Mouse (Mus musculus) WW6 (cell line): Measurements from ENCODE around the gene Sebox.
"Not testable (repeated sequence)": the region's sequence is repeated elsewhere in the genome, so short reads cannot be mapped to it uniquely, and the experiment has no call there.

Experiments
- DNase-seq: peaks from one replicate; pipeline ENCODE4 v3.0.0-alpha.2; 2013; ENCODE audit warnings: low read depth, low spot score

Sebox gene

DNA sequence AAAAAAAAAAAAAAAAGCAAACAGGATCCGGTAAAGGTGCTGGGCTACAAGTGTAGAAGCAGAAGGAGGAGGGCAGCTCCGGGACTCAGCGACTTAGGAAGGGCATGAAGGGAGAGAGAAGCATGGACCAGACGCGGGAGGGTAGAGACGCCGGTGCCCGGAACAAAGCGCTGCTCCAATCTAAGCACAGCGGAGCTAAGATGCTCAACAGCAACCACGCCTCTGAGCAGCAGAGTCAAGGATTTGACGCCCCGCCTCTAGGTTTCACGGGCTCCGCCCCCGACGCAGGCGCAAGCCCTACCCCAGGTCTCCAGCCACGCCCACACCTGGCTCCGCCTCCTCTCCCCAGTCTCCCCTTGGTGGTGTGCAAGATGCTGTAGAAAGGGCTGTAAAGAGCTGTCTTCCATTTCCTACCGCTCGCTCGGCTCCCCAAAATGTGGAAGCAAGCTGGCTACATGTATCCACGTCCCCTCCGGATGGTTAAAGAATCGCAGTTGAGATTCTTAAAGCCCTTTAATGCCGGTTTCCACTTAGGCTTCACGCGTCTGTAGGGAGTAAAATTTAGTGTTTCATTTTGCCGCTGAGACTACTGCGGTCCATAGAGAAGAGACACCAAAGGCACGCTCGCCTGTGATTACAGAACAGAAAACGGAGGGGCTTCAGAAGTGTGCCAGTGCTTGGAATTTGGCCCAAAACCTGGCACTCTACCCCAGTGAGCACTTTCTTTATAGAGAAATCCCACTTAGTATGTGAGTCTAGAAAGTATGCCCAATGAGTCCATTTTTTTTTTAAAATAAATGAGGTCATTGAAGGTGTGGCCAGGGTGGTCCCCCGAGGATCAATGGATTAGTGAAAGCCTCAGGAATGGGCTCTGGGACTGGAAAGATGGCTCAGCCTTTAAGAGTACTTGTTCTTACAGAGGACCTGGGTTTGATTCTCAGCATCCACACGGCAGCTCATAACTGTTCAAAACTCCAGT lies 5.4 kb upstream of the Sebox start, which contains the start of gene Sarm1:
Sarm1 (minus strand) TSS at position 211 of the 979 bp plus-strand sequence.
- peak; percentile 95 for DNase-seq

DNA sequence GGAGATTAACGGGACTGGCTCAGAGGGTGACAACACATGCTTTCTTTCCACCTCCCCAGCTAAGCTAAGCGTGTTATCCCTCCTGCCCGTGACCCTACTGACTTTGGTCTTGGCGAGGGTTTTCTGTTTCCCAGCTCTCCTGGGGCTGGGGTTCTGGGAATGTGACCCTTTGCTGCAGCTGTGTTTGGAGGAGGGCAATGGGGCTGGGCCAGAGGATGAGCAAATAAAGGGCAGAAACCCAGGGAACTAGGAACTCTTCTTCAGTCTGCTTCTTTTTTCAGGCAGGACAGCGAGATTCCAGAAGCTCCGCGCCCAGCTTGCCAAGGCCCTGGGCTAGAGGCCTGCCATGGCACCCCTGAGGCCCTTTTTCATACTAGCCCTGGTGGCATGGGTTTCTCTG lies 4.2 kb upstream of the Sebox start, which contains the start of gene Vtn:
Vtn (plus strand) TSS at position 88 of the 400 bp plus-strand sequence.
- DNase-seq, result no peak

DNA sequence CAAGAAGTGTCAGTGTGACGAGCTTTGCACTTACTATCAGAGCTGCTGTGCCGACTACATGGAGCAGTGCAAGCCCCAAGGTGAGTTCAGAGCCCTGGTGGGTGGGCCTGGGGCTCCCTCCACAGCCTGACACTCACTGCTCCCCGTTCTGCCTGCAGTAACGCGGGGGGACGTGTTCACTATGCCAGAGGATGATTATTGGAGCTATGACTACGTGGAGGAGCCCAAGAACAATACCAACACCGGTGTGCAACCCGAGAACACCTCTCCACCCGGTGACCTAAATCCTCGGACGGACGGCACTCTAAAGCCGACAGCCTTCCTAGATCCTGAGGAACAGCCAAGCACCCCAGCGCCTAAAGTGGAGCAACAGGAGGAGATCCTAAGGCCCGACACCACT lies 3.7 kb upstream of the Sebox start:
- DNase-seq, result no peak

DNA sequence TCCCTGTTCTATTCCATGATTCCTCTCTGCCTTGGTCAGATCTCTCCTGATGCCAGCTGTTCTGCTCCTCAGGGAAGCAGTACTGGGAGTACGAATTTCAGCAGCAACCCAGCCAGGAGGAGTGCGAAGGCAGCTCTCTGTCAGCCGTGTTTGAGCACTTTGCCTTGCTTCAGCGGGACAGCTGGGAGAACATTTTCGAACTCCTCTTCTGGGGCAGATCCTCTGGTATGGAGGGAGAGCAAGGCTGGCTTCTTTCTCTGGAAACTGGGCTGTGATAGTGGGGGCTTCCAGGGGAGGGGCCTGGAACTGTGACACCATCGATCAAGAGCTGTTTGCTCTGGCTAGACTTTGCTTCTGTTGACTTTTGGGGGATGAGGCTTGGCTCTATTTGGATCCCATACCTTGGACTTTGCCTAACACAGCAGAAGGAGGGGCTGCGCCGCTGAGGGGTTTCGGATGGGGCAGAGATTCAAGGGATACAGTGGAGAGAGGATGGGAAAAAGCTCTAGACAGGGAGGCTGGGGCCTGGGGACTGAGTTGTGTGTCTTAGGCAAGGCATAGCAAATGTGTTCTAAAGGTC lies 2.5 kb upstream of the Sebox start:
- DNase-seq, result no peak

DNA sequence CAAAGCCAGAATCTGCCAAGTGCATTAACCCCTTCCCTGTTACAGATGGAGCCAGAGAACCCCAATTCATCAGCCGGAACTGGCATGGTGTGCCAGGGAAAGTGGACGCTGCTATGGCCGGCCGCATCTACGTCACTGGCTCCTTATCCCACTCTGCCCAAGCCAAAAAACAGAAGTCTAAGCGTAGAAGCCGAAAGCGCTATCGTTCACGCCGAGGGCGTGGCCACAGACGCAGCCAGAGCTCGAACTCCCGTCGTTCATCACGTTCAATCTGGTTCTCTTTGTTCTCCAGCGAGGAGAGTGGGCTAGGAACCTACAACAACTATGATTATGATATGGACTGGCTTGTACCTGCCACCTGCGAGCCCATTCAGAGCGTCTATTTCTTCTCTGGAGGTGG lies 1.7 kb upstream of the Sebox start:
- DNase-seq, result no peak

DNA sequence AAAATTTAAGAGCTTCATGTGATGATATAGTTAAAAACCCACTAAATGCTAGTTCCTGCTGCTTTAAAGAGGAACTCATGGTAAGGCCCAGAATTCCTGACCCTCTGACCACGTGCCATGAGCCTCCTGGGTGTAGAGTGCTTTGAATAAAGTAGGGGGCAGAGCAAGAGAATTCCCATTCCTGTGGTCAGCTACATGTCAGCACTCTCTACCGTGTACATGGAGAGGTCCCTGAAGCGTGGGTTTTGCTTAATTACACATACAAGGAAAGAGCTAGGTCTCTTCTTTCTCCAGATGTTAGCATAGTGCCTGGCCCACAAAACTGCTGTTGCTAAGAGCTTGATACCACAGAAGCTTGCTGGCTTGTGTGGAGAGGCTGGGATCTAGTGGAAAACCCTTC lies 2.2 kb downstream of the Sebox start:
- no peak for DNase-seq

DNA sequence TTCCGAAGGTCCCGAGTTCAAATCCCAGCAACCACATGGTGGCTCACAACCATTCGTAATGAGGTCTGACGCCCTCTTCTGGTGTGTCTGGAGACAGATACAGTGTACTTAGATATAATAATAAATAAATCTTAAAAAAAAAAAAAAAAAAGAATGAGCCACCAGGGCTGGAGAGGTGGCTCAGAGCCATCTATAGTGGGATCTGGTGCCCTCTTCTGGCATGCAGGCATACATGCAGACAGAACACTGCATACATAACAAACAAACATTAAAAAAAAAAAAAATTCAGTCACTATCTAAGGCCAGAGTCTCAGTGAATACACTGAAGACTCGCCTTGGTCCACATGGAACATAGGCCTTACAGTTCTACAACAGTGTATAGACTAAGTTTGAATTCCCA lies 5.9 kb downstream of the Sebox start:
- no peak for DNase-seq

DNA sequence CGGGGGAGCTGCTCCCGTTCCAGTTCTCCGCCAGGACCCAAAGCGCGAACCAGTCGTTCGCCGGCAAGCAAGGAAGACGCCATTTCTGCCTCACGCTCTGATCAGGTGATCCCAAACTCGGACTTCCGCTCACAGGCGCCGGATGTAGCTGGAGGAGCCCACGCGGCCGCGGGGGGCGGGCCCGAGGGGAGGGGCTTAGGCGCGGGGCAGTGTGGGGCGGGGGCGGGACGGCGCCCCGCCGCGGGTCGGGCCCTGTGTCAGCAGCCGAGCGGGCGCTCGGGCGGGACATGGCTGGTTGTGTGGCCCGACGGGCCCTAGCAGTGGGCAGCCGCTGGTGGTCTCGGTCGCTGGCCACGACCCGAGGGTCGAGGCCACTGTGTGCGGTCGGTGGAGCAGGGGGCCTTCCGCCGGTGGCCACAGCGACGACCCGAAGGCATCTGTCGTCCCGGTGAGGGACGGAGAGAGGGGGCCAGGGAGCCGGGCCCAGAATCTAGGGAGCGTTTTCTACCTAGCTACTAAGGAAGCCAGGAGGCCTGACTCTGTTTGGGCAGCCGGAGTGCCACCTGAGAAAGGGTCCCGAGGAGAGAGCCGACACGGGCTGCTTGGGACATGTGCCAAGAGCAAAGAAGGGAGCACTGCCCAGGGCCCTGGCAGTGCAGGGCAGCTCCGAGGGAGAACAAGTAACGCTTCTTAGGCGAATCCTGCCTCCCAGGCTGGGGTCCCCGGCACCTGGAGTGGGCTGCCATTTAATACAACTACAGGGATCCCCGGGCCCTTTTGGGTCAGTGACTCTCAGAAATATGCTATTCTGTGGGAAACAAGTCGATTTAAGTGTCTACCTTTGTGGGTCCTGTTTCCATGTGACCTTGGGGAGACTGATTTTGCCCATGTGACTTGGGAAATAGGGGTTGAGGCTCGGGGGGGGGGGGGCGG lies 9.0 kb downstream of the Sebox start, which contains the start of the genes Tmem199 and Poldip2:
Tmem199 (minus strand) TSS at position 148 of the 933 bp plus-strand sequence.
Poldip2 (plus strand) TSS at position 169 of the 933 bp plus-strand sequence.
- DNase-seq, result peak; percentile 85

DNA sequence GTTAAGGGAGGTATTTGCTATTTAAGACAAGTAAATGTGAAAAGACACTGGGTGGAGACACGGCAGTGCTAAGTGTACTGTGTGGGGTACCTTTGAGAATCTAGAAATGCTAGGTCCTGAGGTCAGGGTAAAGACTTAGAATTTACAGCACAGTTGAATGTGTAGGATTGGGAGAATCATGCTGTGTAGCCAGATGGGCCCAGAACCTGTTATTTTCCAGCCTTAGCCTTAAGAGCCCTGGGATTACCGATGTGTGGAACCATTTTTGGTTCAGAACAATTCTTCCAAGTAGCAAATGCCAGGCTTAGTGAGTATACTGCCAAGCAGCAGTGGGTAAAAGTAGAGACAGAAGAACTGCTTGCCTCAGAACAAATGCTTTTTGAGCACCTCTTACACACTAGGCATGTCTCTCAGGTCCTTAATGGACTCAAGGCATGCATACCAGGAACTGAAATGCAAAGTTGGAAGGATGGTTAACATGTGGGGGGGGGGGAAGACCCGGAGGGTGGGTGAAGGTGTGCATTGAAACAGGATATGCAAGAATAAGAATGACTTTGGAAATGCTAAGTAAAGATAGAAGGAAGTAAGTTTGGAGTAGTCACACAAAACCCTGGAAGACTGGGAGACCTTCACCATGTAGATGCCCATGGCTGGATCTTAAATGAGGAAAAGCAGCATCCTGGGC lies 10.0 kb downstream of the Sebox start:
- no peak for DNase-seq

DNA sequence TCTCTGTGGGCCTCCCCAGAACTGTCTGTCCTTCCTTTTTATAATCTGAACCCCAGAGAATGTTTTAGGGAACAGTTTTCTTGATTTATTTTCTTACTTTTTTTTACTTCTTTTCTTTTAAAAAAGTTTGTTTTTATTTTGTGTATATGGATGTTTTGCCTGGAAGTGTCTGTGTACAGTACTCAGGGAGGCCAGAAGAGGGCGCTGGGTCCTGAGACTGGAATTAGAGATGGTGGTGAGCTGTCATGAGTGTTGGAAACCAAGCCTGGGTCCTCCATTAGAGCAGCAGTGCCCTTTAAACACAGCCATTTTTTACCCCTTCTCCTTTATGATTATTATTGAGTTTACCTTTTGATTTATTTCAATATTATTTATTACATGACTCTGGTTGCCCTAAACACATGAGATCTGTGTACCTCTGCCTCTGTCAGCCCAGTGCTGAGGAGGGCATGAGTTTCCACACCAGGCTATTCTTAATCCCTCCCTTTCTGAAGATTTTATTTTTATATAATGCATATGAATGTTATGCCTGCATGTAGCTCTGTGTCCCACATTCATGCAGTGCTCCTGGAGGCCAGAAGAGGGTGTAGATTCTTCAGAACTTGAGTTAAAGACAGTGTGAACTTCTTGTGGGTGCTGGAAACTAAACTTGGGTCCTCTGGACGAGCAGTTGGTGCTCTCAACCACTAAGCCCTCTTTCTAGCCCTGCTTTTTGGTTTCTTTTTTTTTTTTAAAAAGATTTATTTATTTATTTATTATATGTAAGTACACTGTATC lies 12.5 kb downstream of the Sebox start:
- no peak for DNase-seq

DNA sequence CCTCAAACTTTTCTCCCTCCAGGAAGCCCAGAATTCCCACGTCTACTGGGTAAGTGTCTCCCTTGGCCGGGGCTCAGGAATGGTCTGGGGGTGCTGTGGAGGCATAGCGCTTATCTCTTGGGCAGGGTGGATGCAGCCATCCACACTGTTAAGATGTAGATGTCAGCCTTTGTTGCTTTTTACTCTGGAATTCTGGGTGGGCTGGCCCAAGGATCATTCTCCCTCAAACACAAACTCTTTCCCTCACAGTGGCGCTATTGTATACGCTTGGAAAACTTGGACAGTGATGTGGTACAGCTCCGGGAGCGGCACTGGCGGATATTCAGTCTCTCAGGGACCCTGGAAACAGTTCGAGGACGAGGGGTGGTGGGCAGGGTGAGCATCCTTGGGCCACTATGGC lies 15.7 kb downstream of the Sebox start:
- no peak for DNase-seq

DNA sequence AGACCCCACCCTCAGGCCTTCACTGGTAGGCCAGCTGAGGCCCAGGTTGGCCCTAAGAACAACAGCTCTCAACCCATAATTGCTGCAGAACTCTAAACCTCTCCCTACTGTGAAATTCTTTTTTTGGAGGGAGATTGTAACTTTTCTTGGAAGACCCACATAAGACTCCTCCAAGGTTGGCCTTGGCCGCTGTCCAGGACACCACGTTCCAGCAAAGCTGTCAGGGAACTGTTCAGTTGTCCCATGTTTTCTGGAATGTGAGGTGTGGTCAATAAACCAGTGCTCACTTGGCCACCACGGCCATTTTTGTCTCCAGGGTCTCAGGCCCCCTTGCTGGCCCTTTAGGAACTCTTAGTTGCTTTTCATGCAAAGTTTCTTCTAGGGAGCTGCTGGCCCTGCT lies 18.6 kb downstream of the Sebox start:
- no peak for DNase-seq

DNA sequence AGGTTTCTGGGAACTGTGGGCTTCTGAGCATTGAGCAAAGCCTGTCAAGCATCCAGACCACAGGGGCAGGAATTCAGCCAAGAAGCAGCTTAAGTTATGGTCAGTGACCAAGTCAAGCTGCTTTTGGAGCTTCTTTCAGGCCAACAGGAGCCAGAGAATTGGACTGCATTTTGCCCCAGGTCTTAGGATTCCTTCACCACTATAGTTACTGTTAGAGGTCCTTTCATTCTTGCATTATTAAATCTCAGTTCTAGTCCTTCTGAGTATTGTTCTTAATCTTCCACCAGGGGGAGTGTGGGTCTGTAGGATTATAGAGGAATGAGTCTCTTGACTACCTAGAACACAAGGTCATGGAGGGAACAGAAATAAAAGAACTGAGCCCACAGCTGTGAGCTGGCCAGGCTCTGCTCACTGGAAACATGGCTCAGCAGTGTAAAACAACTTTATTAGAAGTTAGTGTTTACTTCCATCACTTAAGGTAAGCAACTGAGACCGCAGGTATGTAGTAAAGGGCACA lies 19.3 kb downstream of the Sebox start:
- DNase-seq, result no peak

DNA sequence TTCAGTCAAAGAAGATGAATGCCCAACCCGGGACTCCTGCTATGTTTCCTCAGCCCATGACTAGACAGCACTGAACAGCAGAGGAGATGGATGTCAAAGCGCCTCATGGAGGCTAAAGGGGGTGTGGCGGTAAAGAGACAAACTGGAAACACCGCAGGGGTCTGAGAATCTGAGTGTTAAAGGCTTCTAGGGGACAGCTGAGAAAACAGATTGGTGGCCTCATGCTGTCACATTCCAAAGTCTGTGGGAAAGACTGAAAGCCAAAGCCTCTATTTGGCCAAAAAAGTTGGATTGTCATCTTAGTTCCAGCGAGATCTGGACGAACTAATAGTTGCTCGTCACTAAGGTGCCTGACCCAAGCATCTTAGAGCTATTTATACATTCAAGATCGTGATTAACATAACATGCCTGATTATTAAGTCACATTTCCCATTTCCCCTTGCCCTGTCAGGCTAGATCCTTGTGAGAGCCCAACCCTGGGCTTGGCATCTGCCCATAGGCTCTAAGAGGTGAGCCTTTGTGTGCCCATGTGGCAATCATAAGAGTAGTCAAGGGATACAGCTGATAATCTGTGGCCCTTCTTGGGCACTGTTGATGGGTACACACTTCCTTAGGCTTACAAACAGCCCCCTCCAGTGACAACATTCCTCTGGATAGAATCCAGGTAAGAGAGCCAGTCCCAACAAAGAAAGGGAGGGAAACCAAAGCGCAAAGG lies 20.2 kb downstream of the Sebox start:
- no peak for DNase-seq

DNA sequence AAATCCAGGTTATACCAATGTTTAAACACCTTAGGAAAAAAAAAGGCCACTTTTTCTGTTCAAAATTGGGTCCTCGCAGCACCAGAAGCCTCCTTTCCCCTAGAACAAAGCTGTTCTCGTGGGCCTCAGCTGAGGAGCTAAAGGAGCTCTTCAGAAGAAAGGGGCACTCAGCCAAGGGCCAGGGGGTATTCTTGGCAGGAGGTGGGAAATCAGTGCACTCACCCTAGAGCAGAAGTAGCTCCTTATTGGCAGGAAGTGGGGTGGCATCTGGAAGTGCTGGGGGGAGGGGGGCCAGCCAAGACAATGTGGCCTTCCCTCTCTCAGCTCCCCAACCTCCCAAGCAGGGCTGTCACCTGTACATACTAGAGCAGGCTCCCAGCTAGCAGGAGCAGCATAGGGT lies 21.6 kb downstream of the Sebox start:
- DNase-seq, result no peak

DNA sequence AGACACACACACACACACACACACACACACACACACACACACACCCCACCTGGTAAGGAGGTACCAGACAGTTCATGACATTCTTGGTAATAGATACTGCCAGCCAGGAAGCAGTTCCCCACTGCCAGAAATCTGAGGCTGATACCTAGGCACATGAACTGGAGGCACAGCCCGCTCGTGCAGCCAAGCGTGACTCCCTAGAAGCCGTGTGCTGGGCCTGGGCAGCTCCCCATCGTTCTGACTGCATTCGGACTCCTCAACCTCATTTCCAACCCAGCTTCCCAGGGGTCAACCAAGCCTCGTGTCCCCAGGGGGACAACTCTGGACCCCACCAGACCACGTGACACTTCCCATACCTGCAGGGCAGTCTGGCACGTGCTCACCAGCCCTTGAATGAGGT lies 25.5 kb downstream of the Sebox start:
- no peak for DNase-seq

DNA sequence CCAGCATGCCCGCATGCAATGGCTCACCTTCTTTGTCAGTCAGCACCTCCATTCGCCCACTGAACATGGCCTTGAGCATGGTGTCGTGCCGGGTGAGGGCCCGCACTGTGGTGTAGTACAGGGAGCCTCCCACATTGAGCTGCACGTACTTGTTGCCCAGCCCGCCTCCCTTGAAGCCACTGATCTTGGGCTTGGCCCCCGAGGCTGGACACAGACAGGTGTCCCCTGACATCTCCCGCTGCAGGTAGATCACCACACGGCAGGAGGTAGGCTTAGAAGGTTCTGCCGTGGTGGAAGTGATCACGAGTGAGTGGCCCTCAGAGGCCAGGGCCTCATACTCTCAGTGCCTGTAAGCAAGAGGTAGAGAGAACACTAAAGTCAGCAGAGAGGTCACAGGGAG lies 26.8 kb downstream of the Sebox start:
- no peak for DNase-seq

DNA sequence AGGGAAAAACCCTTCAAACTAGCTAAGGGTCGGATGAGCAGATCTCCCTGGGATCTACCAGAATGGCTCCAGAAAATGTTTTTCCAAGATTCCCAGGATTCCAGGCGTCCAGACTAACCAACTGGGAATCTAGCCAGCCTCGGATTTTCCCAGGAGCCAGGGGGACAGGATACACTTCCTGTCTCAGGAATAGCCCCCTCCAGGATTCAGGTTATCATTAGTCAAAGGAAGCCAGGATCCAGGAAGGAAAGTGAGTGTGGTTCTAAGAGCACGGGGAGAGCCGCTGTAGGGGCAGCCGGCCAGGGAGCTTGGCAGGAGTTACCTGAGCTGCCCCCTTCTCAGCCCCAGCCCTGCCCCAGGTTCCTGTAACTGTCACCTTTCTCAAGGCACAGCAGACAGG lies 27.8 kb downstream of the Sebox start:
- no peak for DNase-seq

DNA sequence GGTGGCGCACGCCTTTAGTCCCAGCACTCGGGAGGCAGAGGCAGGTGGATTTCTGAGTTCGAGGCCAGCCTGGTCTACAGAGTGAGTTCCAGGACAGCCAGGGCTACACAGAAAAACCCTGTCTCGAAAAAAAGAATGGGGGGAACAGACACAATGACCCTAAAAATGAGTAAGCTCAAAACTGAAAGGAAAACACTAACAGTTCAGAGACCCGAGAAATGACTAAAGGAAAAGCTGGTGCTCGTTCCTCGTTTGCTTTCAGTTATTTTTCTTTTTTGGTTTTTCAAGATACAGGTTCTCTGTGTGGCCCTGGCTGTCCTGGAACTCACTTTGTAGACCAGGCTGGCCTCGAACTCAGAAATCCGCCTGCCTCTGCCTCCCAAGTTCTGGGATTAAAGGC lies 28.3 kb downstream of the Sebox start:
- not testable (repeated sequence) for DNase-seq
